Mouse (Mus musculus): ENCODE results near the gene Cd93.

Gene Cd93

DNA sequence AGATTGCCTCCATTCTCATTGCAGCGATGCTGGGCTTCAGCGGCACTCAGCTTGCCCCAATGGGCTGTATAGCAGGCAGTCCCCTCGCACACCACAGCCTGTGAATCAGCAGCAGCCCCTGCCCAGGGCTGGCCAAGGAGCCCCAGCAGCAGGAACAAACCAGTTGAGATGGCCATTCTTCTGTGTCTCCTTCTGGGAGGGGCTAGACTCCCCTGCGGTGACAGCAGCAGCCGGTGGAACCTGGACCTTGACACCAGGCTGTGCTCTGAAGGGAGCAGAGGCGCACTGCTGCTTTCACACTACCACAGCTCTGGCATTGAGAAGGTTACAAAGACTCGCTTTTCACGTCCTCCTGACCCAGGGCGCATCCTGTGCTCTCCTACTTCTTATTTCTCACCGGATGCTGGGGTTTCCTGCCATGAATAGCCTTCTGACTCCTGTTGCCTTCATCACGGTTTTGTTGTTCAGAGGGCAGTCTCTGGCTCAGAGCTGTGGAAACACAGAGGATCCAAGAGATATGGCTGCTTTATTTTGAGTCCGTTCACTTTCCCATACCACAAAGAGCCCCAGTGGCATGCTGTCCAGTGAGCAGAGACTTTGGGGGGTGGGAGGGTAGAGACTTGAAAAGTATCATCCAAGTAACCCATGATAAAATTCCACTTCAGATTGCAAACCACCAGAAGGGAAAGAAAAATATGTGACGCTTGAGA, at the start of gene Cd93:
TSS of gene Cd93 (minus strand) at position 315 of the 710 bp plus-strand sequence.
- DNase-seq (ENCODE audit: low spot score in 2 of 2) = no peak

- DNase-seq (ENCODE audit: low spot score in 2 of 2) = no peak
Measured at GRCm38 (mm10) chr2:148492108-148492507, 48.7 kb upstream of the Cd93 start.

- DNase-seq (ENCODE audit: low spot score in 2 of 2) = no peak
Measured at GRCm38 (mm10) chr2:148490150-148490549, 46.8 kb upstream of the Cd93 start.

- DNase-seq (ENCODE audit: low spot score in 2 of 2) = no peak
Measured at GRCm38 (mm10) chr2:148488885-148489284, 45.5 kb upstream of the Cd93 start.

- DNase-seq (ENCODE audit: low spot score in 2 of 2) = no peak
Measured at GRCm38 (mm10) chr2:148485576-148485975, 42.2 kb upstream of the Cd93 start.

GRCm38 (mm10) chr2:148480376-148480775, 37.0 kb upstream of the Cd93 start:
- DNase-seq (ENCODE audit: low spot score in 2 of 2) = no peak

- peak in 1 of 2 experiments; percentile 8 for DNase-seq (ENCODE audit: low spot score in 2 of 2)
Measured at GRCm38 (mm10) chr2:148478141-148478701, 34.9 kb upstream of the Cd93 start.

- DNase-seq (ENCODE audit: low spot score in 2 of 2) = no peak
Measured at GRCm38 (mm10) chr2:148477346-148477745, 34.0 kb upstream of the Cd93 start.

DNA sequence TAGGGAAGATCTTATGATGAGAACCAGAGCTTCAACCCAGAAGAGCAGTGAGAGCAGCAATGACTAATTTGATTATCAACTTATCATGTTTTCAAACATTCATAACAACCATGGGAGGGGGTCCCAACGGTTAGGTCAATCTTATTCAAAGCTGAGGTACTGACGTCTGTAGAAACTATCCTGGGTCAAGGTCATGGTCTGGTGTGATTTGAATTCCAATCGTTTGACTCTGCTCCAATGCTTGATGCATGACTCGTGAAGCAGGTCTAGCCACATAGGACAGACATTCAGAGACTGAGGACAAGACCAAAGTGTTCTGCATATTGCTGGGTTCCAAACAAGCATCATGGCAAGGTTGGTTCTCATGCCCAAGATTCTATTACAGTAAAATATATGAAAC, 33.2 kb upstream of the Cd93 start:
- DNase-seq (ENCODE audit: low spot score in 2 of 2) = no peak

DNA sequence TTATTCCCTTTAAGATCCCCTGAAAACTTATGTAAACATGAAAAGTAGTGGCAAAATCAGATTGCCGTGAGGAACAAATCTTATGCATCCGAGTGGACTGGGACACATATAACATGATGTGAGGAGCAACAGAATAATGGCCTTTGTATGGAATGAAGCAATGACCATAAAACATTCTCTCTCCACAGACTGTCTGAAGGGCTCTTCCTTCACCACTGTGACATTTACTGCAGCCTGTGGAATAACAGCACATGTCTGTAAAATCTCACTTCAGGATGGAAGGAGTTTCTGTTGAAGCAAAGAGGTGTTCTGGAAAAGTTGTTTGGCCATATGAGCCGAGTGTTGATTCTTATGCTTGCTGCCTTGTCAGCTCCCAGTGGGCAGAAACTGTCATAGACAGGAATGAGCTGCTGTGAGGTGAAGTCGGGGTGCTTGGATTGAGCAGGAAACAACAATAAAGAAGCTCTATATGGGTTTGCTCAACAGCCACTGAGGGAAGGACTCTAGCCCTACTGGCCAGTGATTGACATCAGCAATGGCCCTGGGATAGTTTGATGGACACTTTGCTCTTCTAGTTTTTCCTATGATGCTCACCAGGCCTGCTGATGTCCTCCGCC, 32.6 kb upstream of the Cd93 start:
- DNase-seq (ENCODE audit: low spot score in 2 of 2) = no peak

- DNase-seq (ENCODE audit: low spot score in 2 of 2) = no peak
Measured at GRCm38 (mm10) chr2:148469341-148470238, 26.2 kb upstream of the Cd93 start.

- no peak for DNase-seq (ENCODE audit: low spot score in 2 of 2)
Measured at GRCm38 (mm10) chr2:148467921-148468440, 24.6 kb upstream of the Cd93 start.

- no peak for DNase-seq (ENCODE audit: low spot score in 2 of 2)
Measured at GRCm38 (mm10) chr2:148455341-148455740, 12.0 kb upstream of the Cd93 start.

- DNase-seq (ENCODE audit: low spot score in 2 of 2) = no peak
Measured at GRCm38 (mm10) chr2:148454014-148454542, 10.7 kb upstream of the Cd93 start.

DNA sequence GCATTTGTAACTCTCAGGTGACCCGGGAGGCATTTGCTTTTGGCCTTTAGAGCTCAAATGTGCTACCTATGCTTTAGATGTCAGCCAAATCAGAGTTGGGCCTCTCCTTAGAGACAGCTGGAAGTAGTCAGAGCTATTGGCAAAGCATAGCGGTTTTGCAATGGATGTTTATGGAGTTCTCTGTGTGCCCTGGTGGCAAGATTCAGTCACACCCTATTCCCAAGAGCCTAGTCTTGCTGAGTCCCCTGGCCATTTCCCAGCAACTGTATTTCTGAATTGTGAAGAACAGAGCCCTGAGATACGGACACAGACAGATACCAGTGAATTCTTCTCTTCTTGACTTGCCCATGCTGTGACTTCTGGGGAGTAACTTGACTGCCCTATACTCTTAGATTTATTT, 9.7 kb upstream of the Cd93 start:
- no peak for DNase-seq (ENCODE audit: low spot score in 2 of 2)

- DNase-seq (ENCODE audit: low spot score in 2 of 2) = no peak
Measured at GRCm38 (mm10) chr2:148451498-148451897, 8.1 kb upstream of the Cd93 start.

DNA sequence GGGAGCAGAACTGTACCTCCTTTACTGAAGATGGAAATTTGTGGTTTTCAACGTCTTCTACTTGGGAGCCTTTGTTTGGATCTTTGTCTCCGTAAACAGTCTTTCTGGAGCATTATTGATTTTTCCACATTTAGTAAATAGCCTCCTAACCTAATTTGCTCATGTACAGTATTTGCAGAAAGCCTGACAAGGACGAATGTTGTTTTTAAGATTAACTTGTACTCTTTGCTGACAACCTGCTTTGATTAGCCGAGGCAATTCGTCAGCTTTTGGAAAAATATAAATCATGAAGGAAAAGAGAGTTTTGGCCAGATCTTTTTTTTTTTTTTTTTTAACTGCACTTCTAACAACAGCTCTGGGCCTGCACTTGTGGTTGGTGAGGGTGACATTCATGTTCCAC, 7.3 kb upstream of the Cd93 start:
- no peak for DNase-seq (ENCODE audit: low spot score in 2 of 2)

DNA sequence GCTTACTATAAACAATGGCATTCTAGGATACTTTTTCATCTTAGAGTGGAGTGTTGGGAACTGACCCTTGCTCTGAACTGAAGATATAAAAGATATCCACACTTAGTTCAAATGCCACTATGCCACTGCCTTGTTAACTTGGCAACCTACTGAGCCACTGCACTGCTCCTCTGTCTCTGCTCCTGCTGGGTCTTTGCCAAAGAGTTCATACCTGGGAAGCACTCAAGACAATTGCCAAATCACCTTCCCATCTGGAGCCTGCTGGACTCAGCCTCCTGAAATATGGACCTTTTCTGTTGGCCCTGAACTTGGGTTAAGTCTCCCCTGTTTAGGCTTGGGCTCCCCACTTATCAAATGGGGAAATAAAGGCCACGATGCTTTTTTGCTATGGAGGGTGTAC, 6.3 kb upstream of the Cd93 start:
- DNase-seq (ENCODE audit: low spot score in 2 of 2) = no peak

DNA sequence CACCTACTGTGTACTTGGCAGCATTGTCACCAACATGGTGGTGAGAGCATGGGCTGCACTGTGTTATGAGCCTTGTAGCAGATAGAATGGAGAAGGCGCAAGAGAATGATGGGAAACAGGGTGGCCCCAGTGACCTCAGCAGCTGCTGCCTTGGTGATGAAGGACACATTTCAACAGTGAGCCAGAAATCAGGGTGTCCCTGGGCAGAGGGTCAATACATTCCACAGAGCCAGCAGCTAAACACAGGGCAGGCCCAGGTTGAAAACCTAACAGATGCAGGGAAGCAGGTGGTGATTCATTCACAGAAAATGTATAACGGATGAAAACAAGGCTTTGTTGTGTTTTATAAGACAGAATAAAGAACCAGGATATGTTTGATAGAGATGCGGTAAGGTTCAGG, 3.1 kb upstream of the Cd93 start:
- no peak for DNase-seq (ENCODE audit: low spot score in 2 of 2)

- no peak for DNase-seq (ENCODE audit: low spot score in 2 of 2)
Measured at GRCm38 (mm10) chr2:148445616-148446015, 2.3 kb upstream of the Cd93 start.

- DNase-seq (ENCODE audit: low spot score in 2 of 2) = no peak
Measured at GRCm38 (mm10) chr2:148444472-148444871, 1.1 kb upstream of the Cd93 start.

DNA sequence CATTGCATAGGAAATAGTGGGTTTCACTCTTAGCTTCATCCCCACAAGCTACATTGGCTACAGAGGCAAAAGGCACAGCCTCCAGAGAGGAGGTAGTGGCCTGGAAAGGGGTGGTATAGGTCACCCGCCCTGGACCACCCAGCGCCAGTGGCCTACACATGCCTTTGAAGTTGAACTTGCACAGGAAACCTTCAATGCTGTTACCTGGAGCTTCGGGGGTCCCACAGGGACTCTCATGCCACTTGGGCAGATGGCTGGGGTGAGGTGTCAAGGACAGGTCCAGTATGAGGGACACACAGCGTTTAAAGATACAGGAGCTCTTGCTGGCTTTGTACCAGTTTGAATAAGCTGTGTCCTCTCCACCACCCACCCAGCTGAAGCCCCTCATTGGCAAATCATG, 653 bp downstream of the Cd93 start:
- DNase-seq (ENCODE audit: low spot score in 2 of 2) = no peak

All from frontal cortex, postnatal 14 days (tissue).